Mouse (Mus musculus) spleen, adult 18-20 months (tissue): Measurements from ENCODE around the gene Pou3f1.
"Not testable (repeated sequence)": the region's sequence is repeated elsewhere in the genome, so short reads cannot be mapped to it uniquely, and the experiment has no call there.

Experiments used
- DNase-seq, 2 experiments: peaks; one replicate each; pipeline ENCODE4 v3.0.0; 2022; ENCODE audit warnings: mixed read lengths in 2 of 2

Pou3f1 gene

DNA sequence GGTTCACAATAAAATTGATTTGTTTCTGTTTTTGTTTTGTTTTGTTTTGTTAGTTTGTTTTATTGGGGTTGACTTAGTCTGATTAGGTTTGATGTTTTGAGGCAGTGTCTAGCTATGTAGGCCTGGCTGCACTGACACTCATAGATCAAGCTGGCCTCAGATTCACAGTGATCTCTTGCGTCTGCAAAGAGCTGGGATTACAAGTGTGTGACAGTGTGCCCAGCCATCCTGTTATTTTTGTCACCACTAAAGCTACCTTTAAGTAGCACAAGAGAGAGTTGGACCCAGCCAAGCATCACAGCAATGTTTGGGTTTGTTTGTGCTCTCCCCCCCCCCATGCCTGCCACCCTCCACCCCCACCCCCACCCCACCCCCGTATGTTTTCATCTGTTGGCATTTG, 38.0 kb downstream of the Pou3f1 start:
- DNase-seq = no peak

- no peak for DNase-seq
Observed at GRCm38 (mm10) chr4:124695786-124696516, 39.3 kb downstream of the Pou3f1 start.

DNA sequence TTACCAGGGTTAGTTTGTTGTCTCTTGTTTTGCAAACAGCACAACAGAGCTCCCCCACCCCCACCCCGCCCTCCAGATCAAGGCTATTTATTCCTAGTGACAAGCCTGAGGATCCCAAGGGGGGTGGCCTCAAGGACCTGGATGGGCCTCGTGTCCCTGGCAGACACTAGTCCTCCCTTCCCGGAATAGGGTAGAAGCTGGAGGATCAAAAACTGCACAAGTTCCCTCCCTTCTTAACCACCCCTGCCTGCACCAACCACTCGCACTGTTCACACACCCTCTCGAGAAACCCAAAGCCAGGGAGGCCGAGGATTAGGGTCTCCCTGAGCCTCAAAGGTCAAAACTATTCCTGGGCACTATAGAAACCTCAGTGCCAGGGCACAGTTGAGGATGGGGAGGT, 43.2 kb downstream of the Pou3f1 start:
- no peak for DNase-seq

DNA sequence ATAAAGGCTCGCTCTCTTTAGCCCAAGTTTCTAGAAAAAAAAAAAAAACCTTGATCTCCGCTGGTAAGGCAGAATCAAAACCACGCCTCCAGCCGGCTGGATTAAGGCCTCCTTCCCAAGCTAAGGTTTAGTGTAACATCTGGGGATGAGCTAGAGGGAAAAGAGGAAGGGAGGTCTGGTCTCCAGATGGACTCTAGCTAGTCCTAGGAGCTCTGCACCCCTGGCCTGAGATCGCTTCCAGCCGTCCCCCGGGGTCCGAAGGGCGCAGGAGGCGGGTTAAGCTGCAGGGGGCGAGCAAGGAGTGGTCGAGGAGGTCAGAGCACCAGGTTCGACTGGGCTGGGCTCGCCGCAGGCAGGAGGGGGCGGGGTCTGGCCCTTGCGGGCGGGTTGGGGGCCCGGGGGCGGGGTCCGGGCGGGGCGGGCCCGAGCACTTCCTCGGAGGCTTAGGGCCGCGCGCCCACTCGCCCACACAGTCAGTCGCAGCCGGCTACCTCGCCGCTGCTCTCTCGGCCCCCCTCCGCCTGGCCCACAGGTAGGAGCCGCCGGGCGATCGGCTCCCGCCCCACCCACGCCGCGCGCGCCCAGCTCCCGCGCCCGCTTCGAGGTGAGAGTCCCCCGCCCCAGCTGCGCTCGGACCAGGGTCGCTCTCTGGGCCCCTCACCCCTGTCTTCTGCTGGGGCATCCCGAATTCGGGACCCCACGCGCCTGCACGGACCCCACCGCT, 43.8 kb downstream of the Pou3f1 start, which contains the start of gene Fhl3:
Fhl3 (plus strand) TSS at position 454 of the 724 bp plus-strand sequence.
- peak; percentile 69 to 73 for DNase-seq

DNA sequence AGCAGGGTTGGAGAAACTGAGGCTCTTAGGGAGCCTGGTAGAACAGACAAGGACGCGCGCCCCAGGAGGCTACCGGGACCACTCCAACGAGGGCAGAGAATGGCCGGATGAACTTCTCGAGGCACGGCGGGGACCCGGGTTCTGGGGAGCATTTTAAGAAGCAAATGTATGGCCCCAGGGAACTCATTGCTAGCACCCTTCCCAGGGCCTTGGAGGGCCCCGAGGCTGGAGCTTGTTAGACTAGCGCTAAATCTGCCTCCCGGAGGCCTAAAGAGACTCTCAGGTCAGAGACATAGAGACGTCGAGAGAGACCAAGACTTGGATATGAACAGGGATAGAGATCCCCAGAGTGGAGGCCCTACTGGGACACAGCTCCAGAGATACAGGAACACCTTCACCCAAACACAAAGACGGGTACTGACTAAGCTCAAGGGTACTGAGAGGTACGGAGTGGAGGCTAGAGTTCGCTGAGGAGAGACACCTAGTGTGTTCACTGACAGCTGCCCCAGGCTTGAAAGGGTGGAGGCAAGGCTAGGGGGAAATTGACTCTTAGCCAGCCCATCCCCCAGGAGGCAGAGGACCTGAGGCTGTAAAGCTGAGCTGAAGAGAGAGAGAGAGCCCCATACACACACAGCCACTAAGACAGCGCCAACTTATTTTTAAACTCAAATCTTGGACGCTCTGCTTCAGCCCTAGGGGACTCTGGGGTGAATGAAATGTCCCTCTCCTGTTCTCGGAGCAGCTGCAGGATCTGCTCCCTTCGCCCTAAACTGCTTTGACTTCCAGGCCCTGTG, 44.6 kb downstream of the Pou3f1 start:
- DNase-seq = peak in 1 of 2 experiments; percentile 11

DNA sequence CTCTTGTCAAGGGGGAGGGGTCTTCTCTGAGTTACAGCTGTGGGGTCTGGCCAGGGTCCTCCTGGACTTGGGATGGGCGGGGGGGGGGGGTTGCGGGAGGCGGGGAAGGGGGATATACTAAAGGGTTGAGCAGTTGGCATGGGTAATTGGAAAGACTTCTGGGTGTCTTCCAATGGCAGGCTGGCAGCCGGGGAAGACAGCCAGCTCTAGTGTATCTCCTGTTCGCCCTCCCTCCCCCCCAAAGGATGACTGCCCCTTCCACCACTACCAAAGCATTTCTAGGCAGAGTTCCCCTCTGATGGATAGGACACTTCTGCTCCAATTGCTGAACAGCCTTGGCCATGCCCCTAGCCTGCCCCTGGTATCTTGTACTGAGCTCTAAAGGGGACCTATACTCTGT, 45.3 kb downstream of the Pou3f1 start:
- no peak for DNase-seq

DNA sequence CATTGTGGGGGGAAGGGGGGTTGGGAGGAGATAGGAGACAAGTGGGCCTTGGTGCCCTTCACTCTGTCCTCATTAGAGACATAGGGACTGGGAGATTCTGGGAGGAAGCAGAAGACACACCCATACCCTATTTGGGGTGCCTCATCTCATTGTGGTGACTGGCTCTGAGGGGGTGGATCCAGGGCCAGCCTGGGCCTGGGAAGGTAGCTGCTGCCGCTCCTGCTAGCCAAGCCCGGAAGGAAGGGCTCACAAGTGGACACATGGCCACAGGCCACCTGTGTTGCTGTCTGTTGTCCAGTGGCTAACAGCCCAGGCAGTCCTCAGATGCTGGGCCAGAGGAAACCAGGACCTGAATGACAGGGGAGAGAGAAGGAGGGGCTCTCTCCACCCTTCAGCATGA, 46.8 kb downstream of the Pou3f1 start:
- DNase-seq = peak in 1 of 2 experiments; percentile 6

DNA sequence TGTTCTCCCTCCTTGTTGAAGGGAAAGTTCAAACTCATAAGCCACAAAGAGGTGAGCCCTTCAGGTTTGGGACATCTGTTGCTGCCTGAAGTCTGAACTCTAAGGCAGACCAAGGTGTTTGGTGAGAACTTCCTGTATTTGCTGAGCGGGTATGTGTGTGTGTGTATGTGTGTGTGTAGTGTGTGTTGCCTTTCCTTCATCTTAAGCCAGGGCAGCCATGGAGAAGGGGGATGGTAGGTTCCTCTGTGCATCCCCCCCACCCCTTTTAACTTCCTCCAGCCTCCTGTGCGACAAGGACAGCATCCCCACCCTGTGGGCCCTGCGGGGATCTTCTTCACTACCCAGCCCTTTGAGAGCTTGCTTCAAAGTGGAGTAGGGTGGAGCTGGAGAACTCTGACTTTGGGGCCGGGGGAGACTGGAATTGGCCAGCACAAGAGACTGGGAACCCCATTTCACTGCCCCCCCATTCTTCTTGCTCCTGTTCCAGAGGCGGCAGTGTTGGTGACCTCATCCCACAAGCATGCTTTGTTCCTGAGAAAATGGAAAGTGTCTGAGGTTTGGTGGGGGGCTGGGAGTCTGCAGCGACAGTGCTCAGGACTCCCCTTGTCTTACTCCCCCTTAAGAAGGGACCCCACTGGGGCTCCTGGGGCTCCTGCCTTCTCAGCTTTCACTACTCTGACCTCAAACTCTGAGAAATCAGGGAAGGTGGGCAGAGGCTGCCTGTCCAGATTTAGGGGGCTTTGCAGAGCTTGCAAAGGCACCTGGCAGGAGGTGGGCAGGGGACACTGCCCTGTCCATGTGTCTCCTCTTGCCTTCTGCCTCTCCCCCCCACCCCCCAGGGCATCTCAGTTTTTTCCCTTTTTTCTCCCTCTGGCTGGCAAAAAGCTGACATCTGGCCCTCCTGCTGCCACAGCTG, 47.5 kb downstream of the Pou3f1 start:
- peak; percentile 7 to 46 for DNase-seq

DNA sequence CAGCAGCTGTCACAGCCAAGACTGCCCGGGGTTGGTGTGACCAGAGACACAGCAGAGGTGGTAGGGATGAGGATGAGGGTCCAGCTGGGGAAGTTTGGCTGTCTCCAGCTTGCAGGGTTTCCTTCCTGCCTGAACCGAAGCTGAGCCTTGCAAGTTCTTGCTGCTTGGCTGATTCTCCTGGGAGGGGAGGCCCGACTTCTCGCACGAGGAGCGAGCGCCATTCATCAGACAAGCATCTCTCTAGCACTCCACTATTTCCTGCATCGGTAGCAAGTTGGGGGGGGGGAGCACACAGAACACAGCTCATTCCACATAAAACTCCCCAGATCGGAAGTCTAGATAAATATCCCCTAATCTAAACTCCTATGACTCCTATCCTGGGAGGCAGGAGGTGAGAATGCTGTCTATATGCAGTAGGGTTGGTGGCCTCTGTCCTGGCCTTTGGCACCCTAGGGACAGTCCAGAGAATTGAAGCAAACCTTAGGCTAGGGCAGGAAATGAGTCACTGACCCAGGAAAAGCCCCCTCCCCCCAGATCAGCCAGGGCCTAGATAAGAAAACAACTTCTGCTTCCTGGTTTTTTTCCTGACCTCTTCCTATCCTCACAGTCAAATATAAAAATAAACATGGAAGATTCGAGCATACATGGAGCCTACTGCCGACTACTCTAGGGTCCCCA, 48.3 kb downstream of the Pou3f1 start:
- DNase-seq = no peak

GRCm38 (mm10) chr4:124705661-124706269, 49.2 kb downstream of the Pou3f1 start:
- no peak for DNase-seq

DNA sequence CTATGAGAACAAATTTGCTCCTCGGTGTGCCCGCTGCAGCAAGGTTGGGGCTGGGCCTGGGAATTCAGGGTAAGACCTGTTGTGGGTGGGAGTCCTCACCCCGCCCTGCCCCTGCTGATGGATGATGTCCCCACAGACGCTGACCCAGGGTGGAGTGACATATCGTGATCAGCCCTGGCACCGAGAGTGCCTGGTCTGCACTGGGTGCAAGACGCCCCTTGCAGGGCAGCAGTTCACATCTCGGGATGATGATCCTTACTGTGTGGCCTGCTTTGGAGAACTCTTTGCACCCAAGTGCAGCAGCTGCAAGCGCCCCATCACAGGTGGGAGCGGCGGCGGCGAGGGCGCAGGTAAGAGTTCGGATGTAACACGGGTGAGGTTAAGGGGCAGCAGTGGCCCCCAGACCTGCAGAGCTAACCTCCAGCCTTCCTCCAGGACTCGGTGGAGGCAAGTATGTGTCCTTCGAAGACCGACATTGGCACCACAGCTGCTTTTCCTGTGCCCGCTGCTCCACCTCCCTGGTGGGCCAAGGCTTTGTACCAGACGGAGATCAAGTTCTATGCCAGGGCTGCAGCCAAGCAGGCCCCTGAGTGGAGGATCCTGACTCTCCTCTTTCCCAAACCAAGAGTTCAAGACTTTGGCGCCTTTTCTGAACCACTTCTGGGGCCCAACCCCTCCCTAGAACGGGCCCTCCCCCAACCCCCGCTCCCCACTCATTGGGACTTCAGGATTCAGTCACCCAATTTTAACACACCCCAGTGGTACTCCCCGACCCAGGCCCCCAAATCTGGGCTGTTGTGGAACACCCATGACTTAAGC, 51.0 kb downstream of the Pou3f1 start:
- DNase-seq = not testable (repeated sequence)

DNA sequence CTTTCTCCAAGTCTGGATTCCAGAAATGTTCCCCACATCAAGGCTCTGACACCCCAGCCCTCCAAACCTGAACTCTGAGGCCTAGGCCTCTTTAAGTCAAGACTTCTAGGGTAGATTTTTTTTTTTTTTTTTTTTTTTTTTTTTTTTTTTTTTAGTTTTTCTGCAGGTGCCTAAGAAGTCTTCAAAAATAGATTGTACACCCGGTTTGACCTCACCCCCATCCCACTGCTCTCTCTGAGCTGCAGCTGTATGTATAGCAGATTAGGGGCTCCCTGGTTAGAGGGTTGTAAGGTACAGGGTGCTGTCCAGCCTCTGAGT, 51.6 kb downstream of the Pou3f1 start:
- not testable (repeated sequence) for DNase-seq

DNA sequence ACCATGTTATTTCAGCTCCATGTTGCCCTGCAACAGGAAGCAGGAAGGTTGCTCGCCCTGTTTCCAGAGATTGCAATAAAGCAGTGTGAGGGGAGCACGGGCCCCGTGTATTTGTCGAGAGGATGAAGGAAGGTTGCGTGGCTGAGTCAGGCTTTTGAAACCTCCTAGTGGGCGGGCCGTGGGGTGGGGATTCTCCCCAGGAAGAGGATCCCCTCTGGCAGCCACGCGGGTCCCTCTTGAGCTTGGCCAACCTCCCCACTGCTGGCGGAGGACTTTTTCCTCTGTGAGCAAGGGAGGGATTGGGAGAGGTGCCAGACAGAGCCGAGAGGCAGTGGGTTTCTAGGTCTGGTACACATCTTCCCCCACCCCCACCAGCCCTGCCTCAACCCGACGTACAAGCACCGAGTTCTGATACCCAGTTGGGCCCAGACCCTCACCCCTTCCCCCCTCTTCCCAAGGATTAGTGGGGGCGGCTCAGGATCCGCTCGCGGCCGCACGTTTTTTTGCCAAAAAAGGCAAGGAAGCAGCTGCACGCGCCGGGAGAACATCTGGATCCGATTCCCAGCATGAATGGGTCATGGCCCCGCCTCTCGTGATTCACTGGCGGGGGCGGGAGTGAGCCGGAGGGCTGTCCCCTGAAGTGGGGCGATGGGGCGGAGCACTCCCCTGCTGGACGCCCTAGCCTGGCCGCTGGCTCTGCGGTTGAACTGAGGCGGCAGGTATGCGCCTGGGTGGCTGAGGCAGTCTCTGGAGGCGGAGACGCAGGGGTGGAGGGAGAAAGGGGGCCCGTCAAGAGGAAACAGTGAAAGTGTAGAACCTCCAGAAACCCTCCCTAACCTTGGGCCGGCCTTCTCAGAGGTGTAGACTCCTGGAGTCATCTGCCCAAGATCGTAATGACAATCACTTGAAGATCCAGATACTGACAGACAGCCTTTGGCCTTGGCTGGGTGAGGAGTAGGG, 52.2 kb downstream of the Pou3f1 start:
- peak; percentile 84 to 85 for DNase-seq

GRCm38 (mm10) chr4:124709961-124710446, 53.4 kb downstream of the Pou3f1 start:
- peak in 1 of 2 experiments; percentile 42 for DNase-seq
